Mouse (Mus musculus) thymus, postnatal 4 days (tissue): ENCODE data around the gene Hist1h3b.

Source experiments
- DNase-seq: peaks from one replicate; pipeline ENCODE4 v3.0.0; 2021

Gene Hist1h3b

DNA sequence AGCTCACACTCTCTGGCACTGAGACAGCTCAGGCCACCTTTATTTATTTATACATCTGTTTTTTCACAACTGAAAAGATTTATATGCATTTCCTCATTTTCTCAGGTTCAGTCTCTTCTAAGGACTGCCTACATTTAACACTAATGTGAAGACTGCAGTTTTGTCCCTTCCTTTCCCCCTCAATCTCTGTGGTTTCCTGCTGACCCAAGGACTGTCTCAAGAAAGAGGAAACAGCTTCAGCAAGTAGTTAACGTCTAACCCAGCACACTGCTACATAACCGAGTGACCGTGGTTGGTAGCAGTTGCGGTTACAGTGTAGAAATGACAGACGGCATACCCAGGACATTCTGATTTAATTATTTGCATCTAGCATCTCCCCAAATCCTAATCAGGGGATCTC lies 47.3 kb downstream of the Hist1h3b start:
- DNase-seq: no peak
